Mouse (Mus musculus) liver, embryonic 13.5 days (tissue): ENCODE data around the gene Spsb2. TPM values are rescaled to one million over a fixed set of nuclear protein-coding genes. Genes with fewer than 3 reads are reported as not detected.

ENCODE experiments used
- ATAC-seq: fragments of 200-750 bp; cut with Nextera tagmentation; 2 replicates; pipeline ENCODE4 v1.8.0; 2017; ENCODE audit warnings: low read depth, mild to moderate bottlenecking, moderate number of reproducible peaks, moderate library complexity
- DNase-seq: peaks from one replicate; pipeline ENCODE4 v3.0.0; 2022
- H3K27ac ChIP-seq: fragments of 300-500 bp; sonication (generic); 2 replicates; pipeline ENCODE4 v1.5.1; 2015; ENCODE audit warnings: moderate library complexity, mild to moderate bottlenecking, inconsistent platforms
- H3K27me3 ChIP-seq: fragments of 300-500 bp; sonication (generic); 2 replicates; pipeline ENCODE4 v1.6.1; 2015; ENCODE audit warnings: mild to moderate bottlenecking, inconsistent platforms
- H3K36me3 ChIP-seq: fragments of 300-500 bp; sonication (generic); 2 replicates; pipeline ENCODE4 v1.6.1; 2015; ENCODE audit warnings: mild to moderate bottlenecking, inconsistent platforms
- H3K4me1 ChIP-seq: fragments of 300-500 bp; sonication (generic); replicated peaks from 2 replicates; pipeline ENCODE4 v1.6.1; 2015; ENCODE audit warnings: inconsistent platforms
- H3K4me2 ChIP-seq: fragments of 300-500 bp; sonication (generic); 2 replicates; pipeline ENCODE4 v1.6.1; 2015; ENCODE audit warnings: inconsistent platforms, mild to moderate bottlenecking, moderate library complexity
- H3K4me3 ChIP-seq: fragments of 300-500 bp; sonication (generic); replicated peaks from 2 replicates; pipeline ENCODE4 v1.5.1; 2015; ENCODE audit warnings: mild to moderate bottlenecking, inconsistent platforms
- H3K9ac ChIP-seq: fragments of 300-500 bp; sonication (generic); 2 replicates; pipeline ENCODE4 v1.6.1; 2015; ENCODE audit warnings: mild to moderate bottlenecking, inconsistent platforms
- H3K9me3 ChIP-seq: fragments of 300-500 bp; sonication (generic); replicated peaks from 2 replicates; pipeline ENCODE4 v1.6.1; 2016; ENCODE audit warnings: inconsistent platforms
- WGBS: fragments of 180-500 bp; shearing (Covaris S2); methylation state at CpG from one replicate; pipeline ENCODE4 v1.1.7; 2015; ENCODE audit not compliant: insufficient replicate concordance; 5-methylcytosine and 5-hydroxymethylcytosine counted together
- polyA plus RNA-seq: library from polyadenylated mRNA; unstranded; fragments of >200 nt; fragmentation: Nextera tagmentation; extraction: Ambion mirVana; gene quantifications from 2 replicates; pipeline ENCODE4 v1.2.1, GENCODE M21; 2015

The Spsb2 gene
- polyA plus RNA-seq, 1 experiment from 2014 or later = 8.6 TPM

DNA sequence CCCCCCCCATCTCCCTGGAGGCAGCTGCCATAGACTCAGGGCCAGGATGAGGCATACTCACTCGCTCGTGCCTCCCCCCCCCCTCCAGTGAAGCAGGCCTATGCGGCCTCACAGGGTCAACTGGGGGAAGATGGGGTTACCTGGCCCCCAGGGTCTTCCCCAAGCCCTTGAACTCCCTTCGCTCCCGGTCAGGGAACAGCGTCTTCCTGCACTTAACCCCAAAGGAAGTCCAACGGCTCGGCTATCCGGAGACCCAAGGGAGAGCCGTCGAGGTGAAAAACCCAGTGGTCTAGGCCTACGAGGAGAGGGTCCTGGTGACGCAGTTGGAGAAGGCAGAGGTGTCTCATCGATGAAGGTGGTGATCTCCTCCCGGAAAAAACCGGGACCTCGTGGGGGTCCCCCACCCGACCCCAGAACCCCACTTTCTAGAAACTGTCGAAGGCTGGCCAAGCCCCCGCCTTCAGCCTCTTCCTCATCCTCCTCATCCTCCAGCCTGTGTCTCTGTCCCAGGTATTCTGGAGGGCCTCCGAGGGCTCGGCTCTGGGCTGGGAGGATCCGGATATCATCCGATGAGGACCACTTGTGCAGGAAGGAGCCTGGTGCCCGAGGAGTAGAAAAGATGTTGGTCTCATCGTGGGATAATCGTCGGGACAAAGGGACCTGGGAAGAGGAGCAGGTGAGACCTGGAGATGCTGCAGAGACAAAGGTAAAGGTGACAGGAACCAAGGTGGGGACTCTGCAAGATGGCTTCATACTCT lies 50.3 kb downstream of the Spsb2 start:
- Histone ChIP-seq H3K27me3 (peaks cover 96% of the 10 kb centered on the region), H3K9me3 (no peaks in the 10 kb centered on the region), H3K27ac (no peak overlapping the region), H3K4me3 (no peak overlapping the region), H3K36me3 (no peaks in the 10 kb centered on the region), H3K9ac (no peak overlapping the region), H3K4me2 (no peak overlapping the region), H3K4me1 (peaks cover 16% of the 10 kb centered on the region)
- ATAC-seq (no peak), DNase-seq (no peak)
- 61% methylated on average over 28 of the region's 28 CpGs for WGBS

DNA sequence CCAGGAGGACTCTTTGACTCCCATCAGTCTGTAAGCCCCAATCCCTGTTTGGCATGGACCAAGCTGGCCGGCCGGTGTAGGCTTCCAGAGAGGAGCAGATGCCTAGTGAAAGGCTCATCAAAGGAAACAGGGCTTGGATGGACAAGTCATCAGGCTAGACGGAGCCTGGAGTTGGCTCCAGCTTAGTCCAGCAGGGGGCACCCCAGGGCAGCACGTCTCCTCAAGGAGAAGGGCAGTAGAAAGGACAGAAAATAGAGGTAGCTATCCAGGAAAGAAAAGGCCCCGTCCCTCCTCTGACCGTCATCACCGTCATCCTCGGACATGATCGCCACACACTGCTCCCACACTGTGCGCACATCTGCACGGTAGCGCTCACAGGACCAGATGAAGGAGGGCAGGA lies 51.3 kb downstream of the Spsb2 start:
- no peak overlapping the region for H3K4me2 ChIP-seq
- H3K36me3 ChIP-seq = no peaks in the 10 kb centered on the region
- H3K4me1 ChIP-seq = peaks cover 22% of the 10 kb centered on the region
- ATAC-seq (peak; percentile 24), DNase-seq (peak; percentile 53)
- H3K27ac ChIP-seq = no peak overlapping the region
- H3K4me3 ChIP-seq = no peak overlapping the region
- 5% methylated on average over 12 of the region's 12 CpGs for WGBS
- no peak overlapping the region for H3K9ac ChIP-seq
- no peaks in the 10 kb centered on the region for H3K9me3 ChIP-seq
- peaks cover 99% of the 10 kb centered on the region for H3K27me3 ChIP-seq

Other genes with a start within 250 kb of the Spsb2 start
- gene C1rb, start 238.4 kb upstream of the Spsb2 start, polyA plus RNA-seq = not detected in 2 replicates
- not detected in 2 replicates for gene C1s2, start 172.6 kb upstream of the Spsb2 start, polyA plus RNA-seq
- 68.4 and 73.9 TPM in 2 replicates for gene Lpcat3, start 145.6 kb upstream of the Spsb2 start, polyA plus RNA-seq
- 189 and 198 TPM in 2 replicates for gene Emg1, start 96.5 kb upstream of the Spsb2 start, polyA plus RNA-seq
- 356 and 373 TPM in 2 replicates for gene Phb2, start 96.3 kb upstream of the Spsb2 start, polyA plus RNA-seq
- gene Ptpn6, start 69.9 kb upstream of the Spsb2 start, polyA plus RNA-seq = 28.7 and 29.5 TPM in 2 replicates
- gene Grcc10, start 67.3 kb upstream of the Spsb2 start, polyA plus RNA-seq = 77.7 and 80.2 TPM in 2 replicates
- gene Gm45234, start 52.6 kb upstream of the Spsb2 start, polyA plus RNA-seq = not detected in 2 replicates
- 1.5 and 1.8 TPM in 2 replicates for gene Atn1, start 52.1 kb upstream of the Spsb2 start, polyA plus RNA-seq
- 0.32 and 0.42 TPM in 2 replicates for gene Eno2, start 39.0 kb upstream of the Spsb2 start, polyA plus RNA-seq
- not detected in 2 replicates for gene Lrrc23, start 28.9 kb upstream of the Spsb2 start, polyA plus RNA-seq
- gene Tpi1, start 5.6 kb downstream of the Spsb2 start, polyA plus RNA-seq = 461 and 495 TPM in 2 replicates
- 63.5 and 67.5 TPM in 2 replicates for gene Usp5, start 20.8 kb downstream of the Spsb2 start, polyA plus RNA-seq
- 202 and 204 TPM in 2 replicates for gene Cdca3, start 20.9 kb downstream of the Spsb2 start, polyA plus RNA-seq
- 0.16 and 0.23 TPM in 2 replicates for gene Gnb3, start 31.6 kb downstream of the Spsb2 start, polyA plus RNA-seq
- gene P3h3, start 49.1 kb downstream of the Spsb2 start, polyA plus RNA-seq = 1.4 and 1.9 TPM in 2 replicates
- 0.08 and 0.14 TPM in 2 replicates for gene Gpr162, start 55.3 kb downstream of the Spsb2 start, polyA plus RNA-seq
- gene Cd4, start 79.6 kb downstream of the Spsb2 start, polyA plus RNA-seq = 0.17 TPM in 1 of 2 replicates, not detected in the other
- 0.14 and 0.18 TPM in 2 replicates for gene Lag3, start 103.0 kb downstream of the Spsb2 start, polyA plus RNA-seq
- 42.3 and 47.6 TPM in 2 replicates for gene Ptms, start 111.4 kb downstream of the Spsb2 start, polyA plus RNA-seq
- 129 and 134 TPM in 2 replicates for gene Mlf2, start 122.7 kb downstream of the Spsb2 start, polyA plus RNA-seq
- 67.3 and 77.6 TPM in 2 replicates for gene Cops7a, start 156.9 kb downstream of the Spsb2 start, polyA plus RNA-seq
- 0.05 and 0.15 TPM in 2 replicates for gene Pianp, start 188.0 kb downstream of the Spsb2 start, polyA plus RNA-seq
- gene Zfp384, start 200.5 kb downstream of the Spsb2 start, polyA plus RNA-seq = 3.6 and 3.8 TPM in 2 replicates
- 28.6 and 31.8 TPM in 2 replicates for gene Ing4, start 231.1 kb downstream of the Spsb2 start, polyA plus RNA-seq
- gene Acrbp, start 241.0 kb downstream of the Spsb2 start, polyA plus RNA-seq = 1.6 and 2.2 TPM in 2 replicates